Mouse (Mus musculus) stomach, postnatal 0 days (tissue): Measurements from ENCODE around the gene Cers6.

Experiments
- CTCF ChIP-seq: IDR thresholded peaks from 2 replicates; pipeline ENCODE4 v1.5.1; 2016; ENCODE audit warnings: antibody characterized with exemption, low read depth, mild to moderate bottlenecking, moderate library complexity
- EP300 ChIP-seq: optimal IDR thresholded peaks from 2 replicates; pipeline ENCODE3; 2016; ENCODE audit warnings: antibody characterized with exemption

- TF ChIP-seq CTCF (no peak), EP300 (no peak)
Measured at GRCm38 (mm10) chr2:69064759-69065158, 203.5 kb downstream of the Cers6 start.
